Mouse (Mus musculus) fibroblast of lung, adult 2 months (primary cell): ENCODE data around the gene Pdrg1.

ENCODE experiments used
- DNase-seq: peaks from one replicate; pipeline ENCODE4 v3.0.0-alpha.2; 2011; ENCODE audit warnings: low read depth

Pdrg1 gene

GRCm38 (mm10) chr2:153031126-153032082, 16.2 kb upstream of the Pdrg1 start, which contains the start of gene Xkr7:
Xkr7 (plus strand) TSS chr2:153031852.
- no peak for DNase-seq

GRCm38 (mm10) chr2:153030422-153030821, 15.2 kb upstream of the Pdrg1 start:
- no peak for DNase-seq

- DNase-seq, result no peak
Measured at GRCm38 (mm10) chr2:153027501-153027900, 12.3 kb upstream of the Pdrg1 start.

- DNase-seq, result no peak
Measured at GRCm38 (mm10) chr2:153026052-153026451, 10.8 kb upstream of the Pdrg1 start.

GRCm38 (mm10) chr2:153022855-153023254, 7.6 kb upstream of the Pdrg1 start:
- DNase-seq, result no peak

- DNase-seq, result no peak
Measured at GRCm38 (mm10) chr2:153021163-153021562, 5.9 kb upstream of the Pdrg1 start.

- DNase-seq, result no peak
Measured at GRCm38 (mm10) chr2:153019355-153019754, 4.1 kb upstream of the Pdrg1 start.

- DNase-seq, result no peak
Measured at GRCm38 (mm10) chr2:153016786-153017185, 1.6 kb upstream of the Pdrg1 start.

- no peak for DNase-seq
Measured at GRCm38 (mm10) chr2:153015804-153016203, 577 bp upstream of the Pdrg1 start.

GRCm38 (mm10) chr2:153013724-153014515, 1.3 kb downstream of the Pdrg1 start:
- no peak for DNase-seq

- DNase-seq, result peak; percentile 55
Measured at GRCm38 (mm10) chr2:153009192-153009973, 5.8 kb downstream of the Pdrg1 start.

GRCm38 (mm10) chr2:153005981-153006380, 9.2 kb downstream of the Pdrg1 start:
- DNase-seq, result no peak

GRCm38 (mm10) chr2:153003681-153004338, 11.4 kb downstream of the Pdrg1 start:
- no peak for DNase-seq

GRCm38 (mm10) chr2:153002492-153003248, 12.6 kb downstream of the Pdrg1 start:
- DNase-seq, result no peak

- no peak for DNase-seq
Measured at GRCm38 (mm10) chr2:152997046-152997445, 18.2 kb downstream of the Pdrg1 start.

- no peak for DNase-seq
Measured at GRCm38 (mm10) chr2:152991529-152991928, 23.7 kb downstream of the Pdrg1 start.

- no peak for DNase-seq
Measured at GRCm38 (mm10) chr2:152985582-152985981, 29.6 kb downstream of the Pdrg1 start.

- DNase-seq, result no peak
Measured at GRCm38 (mm10) chr2:152976991-152977390, 38.2 kb downstream of the Pdrg1 start.

GRCm38 (mm10) chr2:152965555-152965954, 49.7 kb downstream of the Pdrg1 start:
- no peak for DNase-seq

GRCm38 (mm10) chr2:152962091-152962793, 53.0 kb downstream of the Pdrg1 start, which contains the start of gene Ttll9:
Ttll9 (plus strand) TSS chr2:152962485.
- DNase-seq, result peak; percentile 79
